Mouse (Mus musculus) ovary, postnatal 14 days (tissue): ENCODE results near the gene Cpeb2.
A peak's percentile ranks its signal among the peaks of the same experiment; 100 is the strongest.

Experiments used
- DNase-seq: peaks from one replicate; pipeline ENCODE4 v3.0.0; 2022; ENCODE audit warnings: low spot score

Cpeb2 gene

GRCm38 (mm10) chr5:43232480-43233315, at the start of gene Cpeb2:
TSS of gene Cpeb2 (plus strand) at chr5:43233170.
- DNase-seq, result peak; percentile 87

- no peak for DNase-seq
Measured at GRCm38 (mm10) chr5:43183556-43183955, 49.4 kb upstream of the Cpeb2 start.

GRCm38 (mm10) chr5:43184834-43185233, 48.1 kb upstream of the Cpeb2 start:
- DNase-seq, result no peak

- DNase-seq, result no peak
Measured at GRCm38 (mm10) chr5:43185478-43185877, 47.5 kb upstream of the Cpeb2 start.

- no peak for DNase-seq
Measured at GRCm38 (mm10) chr5:43200686-43201085, 32.3 kb upstream of the Cpeb2 start.

GRCm38 (mm10) chr5:43206495-43207053, 26.4 kb upstream of the Cpeb2 start:
- DNase-seq, result no peak

GRCm38 (mm10) chr5:43217468-43217867, 15.5 kb upstream of the Cpeb2 start:
- DNase-seq, result no peak

- no peak for DNase-seq
Measured at GRCm38 (mm10) chr5:43217987-43218846, 14.8 kb upstream of the Cpeb2 start.

GRCm38 (mm10) chr5:43218847-43219132, 14.2 kb upstream of the Cpeb2 start:
- DNase-seq, result no peak

GRCm38 (mm10) chr5:43223359-43223758, 9.6 kb upstream of the Cpeb2 start:
- DNase-seq, result no peak

GRCm38 (mm10) chr5:43224245-43224644, 8.7 kb upstream of the Cpeb2 start:
- no peak for DNase-seq

- no peak for DNase-seq
Measured at GRCm38 (mm10) chr5:43226160-43226559, 6.8 kb upstream of the Cpeb2 start.

GRCm38 (mm10) chr5:43227607-43228006, 5.4 kb upstream of the Cpeb2 start:
- DNase-seq, result no peak

- DNase-seq, result no peak
Measured at GRCm38 (mm10) chr5:43231061-43231460, 1.9 kb upstream of the Cpeb2 start.

GRCm38 (mm10) chr5:43232149-43232479, 856 bp upstream of the Cpeb2 start:
- no peak for DNase-seq

- DNase-seq, result peak; percentile 52
Measured at GRCm38 (mm10) chr5:43233316-43234181, 579 bp downstream of the Cpeb2 start.

GRCm38 (mm10) chr5:43234321-43235185, 1.6 kb downstream of the Cpeb2 start:
- DNase-seq, result peak; percentile 27

- peak; percentile 32 for DNase-seq
Measured at GRCm38 (mm10) chr5:43235186-43235785, 2.3 kb downstream of the Cpeb2 start.

GRCm38 (mm10) chr5:43235997-43236396, 3.0 kb downstream of the Cpeb2 start:
- DNase-seq, result no peak

- DNase-seq, result no peak
Measured at GRCm38 (mm10) chr5:43236476-43236875, 3.5 kb downstream of the Cpeb2 start.

GRCm38 (mm10) chr5:43237238-43237637, 4.3 kb downstream of the Cpeb2 start:
- no peak for DNase-seq
